Mouse (Mus musculus) urinary bladder, postnatal 36 days (tissue): ENCODE data around the gene Mafk.
A peak's percentile ranks its signal among the peaks of the same experiment; 100 is the strongest.

Source experiments
- DNase-seq, 2 experiments: peaks; one replicate each; pipeline ENCODE4 v3.0.0; 2022; ENCODE audit warnings: low spot score in 2 of 2, mixed read lengths in 1 of 2

The Mafk gene

DNA sequence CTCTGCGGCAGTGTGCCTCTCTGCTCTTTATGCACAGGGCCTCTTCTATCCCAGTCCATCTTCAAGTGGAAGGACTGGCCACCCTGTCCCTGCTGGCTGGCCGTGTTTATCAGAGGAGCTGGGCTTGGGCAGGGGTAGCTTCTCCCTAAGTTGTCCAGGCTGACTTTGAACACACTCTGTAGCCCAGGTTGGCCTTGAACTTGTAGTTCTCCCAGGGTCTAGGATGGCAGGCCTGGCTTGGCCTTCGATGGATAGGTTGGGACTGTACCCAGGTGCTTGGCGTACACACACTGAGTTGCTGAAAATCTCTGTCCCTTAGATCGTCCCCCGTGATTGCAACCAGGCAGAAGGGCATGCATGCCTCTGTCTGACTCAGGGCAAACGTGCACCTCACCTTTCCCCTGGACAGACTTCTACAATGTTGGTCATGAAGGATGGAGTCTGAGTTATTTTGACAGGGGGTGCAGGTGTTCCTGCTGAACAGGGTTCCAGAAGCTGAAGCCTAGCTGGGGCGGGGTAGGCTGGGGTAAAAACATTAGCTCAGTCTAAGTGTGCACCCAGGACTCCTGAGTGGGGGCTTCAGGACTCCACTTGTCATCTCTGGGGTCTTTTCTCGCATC is 4.8 kb downstream of the Mafk start:
- peak; percentile 62 to 69 for DNase-seq

DNA sequence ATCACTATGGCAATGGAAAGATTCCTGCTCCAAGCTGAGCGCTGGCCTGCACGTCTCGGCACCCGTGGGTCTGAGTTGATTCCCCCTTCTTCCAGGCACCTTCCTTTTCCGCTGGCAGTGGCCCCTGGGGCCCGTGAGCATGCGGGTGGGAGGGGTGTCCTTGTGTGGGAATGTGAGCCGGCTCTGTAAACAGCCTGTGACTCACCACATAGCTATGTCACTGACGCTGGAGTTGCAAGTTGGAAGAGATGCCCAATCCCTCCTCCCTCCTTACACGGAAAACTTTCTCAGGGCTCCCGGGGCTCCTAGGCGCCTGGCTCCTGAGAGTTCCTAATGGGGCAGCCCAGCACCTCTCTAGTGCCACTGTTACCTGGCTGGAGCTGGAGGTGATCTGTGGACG is 5.6 kb downstream of the Mafk start:
- DNase-seq = peak; percentile 80 to 90

DNA sequence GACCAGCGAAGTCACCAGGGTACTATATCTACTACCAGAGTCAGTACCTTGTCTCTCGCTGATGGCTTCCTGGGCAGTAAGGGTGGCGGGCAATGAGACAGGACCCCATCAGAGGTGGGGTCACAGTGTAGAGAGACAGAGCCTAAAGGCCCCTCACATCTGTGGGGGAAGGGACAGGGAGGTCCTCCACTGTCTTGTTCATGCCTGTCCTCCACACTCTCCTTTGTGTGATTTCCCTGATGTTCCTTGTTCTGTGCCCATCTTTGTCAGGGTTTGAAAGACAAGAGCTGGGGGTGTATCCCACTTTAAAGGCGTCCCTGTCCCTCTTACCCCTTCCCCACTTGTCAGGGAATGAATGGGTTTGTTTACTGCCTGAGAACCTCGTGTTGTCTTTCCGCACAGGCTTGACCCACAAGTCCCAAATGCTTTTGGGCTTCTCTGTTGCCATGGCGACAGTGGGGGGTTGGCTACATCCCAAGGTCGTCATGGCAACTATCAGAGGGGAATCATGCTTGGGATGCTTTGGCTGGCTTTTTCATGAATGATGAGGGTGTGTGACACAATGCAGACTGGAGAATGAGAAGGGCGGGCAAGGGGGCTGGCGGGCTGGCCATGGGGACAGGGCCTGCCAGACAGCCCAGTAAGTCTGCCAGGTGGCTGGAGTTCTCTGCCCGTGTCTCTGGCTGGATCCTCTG is 6.3 kb downstream of the Mafk start:
- peak in 1 of 2 experiments; percentile 84 for DNase-seq

DNA sequence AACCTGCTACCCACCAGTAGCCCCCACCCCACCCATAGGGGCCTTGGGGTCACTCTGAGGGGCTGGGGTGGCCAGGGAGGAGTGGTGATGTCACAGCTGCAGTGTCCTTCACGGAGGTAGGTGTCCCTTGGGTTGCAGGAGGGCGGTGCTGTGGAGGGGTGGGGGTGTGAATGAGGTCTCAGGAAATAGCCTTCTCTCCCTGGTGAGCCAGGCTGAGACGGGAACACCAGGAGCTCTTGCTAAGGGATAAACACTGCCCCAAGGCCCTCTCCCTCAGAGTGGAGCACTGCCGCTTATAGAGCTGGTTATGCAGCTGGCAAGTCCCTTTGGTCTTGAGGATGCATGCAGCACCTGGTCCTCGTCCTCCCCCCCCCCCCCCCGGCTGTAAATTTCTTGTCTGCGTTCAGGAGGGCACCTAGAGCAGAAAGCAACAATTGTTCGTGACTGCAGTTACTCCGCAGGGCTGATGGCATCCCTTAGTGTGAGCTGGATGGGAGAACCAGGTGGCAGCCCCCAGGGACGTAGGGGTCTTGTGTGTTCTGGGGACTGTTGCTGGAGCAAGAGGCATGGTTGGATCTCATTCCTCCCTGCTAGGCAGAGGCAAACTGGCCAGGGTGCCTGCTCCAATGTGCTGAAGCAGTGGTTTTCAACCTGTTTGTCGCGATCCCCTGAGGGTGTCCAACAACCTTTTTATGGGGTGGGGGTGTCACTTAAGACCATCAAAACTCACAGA is 7.0 kb downstream of the Mafk start:
- DNase-seq = no peak

GRCm38 (mm10) chr5:139799041-139799440 is 7.7 kb downstream of the Mafk start:
- no peak for DNase-seq

- DNase-seq = no peak
Measured at GRCm38 (mm10) chr5:139799801-139800590, 8.7 kb downstream of the Mafk start.

DNA sequence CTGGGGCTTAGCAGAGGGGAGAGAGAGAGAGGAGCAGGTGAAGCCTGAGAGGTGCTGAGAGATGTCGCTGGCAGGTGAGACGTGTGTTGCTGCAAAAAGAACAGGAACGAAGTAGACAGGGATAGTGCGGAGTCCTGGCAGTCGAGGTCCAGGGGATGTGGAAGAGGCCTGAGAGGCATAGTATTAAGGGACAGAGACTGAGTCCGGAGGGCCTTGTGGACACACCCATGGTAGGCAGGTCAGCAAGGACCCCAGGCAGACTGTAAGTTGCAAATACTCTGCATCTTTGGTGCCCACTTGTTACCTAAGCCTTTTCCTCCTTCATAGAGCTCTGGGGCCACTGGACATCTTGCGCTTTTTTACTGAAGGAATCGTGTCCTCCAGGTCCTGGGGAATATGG is 9.9 kb downstream of the Mafk start:
- DNase-seq = no peak

GRCm38 (mm10) chr5:139801880-139802279 is 10.6 kb downstream of the Mafk start:
- DNase-seq = no peak

DNA sequence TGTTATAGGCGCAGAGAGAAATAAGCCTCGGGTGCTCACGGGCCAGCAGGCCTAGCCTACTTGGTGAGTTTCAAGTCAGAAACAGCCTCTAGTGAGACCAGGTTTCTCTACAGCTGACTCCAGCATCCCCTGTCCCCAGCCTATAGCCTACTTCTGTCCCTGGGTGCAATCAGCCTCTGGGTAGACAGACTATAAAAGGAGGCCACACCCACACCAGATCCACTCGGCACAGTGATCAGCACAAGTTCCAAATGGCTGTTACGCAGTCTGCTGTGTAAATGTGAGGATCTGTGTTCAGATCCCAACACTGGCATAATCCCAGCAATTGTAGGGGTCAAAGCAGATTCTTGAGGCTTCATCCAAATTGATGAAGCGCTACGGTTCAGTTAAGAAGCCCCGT is 11.9 kb downstream of the Mafk start:
- no peak for DNase-seq

DNA sequence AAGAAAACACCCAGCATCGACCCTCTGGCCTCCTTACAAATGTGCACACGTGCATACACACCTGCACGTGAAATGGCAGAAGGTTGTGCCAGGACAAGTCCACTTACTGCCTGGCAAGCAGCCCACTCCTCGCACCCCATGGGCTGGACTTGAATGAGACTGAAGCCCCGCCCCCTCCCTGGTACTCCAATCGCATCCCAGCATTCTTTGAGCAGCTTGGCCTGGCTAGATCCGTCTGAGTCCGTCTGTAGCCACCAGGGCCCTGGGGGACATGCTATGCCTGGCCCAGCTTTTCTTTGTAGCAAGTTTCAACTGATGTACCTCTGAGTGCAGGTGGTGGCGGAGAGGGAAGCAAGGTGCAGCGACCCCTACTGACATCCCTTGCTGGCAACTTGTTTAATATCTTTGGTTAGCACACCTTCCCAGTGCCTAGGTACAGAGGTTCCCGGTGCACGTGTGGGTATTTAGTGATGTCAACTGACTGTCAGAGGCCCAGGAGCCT is 12.3 kb downstream of the Mafk start:
- DNase-seq = peak in 1 of 2 experiments; percentile 51

DNA sequence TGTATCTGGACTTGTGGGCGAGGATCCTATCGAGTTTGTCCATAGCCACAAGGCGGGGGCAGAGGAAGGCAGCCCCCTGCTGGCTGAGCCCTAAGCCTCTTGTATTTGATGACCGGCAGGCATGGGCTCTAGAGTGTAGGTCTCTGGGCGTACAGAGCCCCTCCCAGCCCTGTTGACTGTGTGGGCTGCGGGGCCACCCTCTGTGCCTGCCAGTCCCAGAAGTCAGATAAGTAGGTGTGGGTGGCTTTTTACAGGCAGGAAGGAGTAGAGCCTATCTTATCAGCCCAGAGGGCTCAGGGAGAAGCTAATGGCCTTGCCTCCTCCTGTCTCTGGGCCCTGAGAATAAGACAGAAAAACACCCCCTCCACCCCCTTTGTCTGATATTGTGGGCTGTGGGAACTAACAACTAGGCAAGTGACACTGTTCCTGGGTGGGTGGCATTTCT is 12.8 kb downstream of the Mafk start:
- no peak for DNase-seq

DNA sequence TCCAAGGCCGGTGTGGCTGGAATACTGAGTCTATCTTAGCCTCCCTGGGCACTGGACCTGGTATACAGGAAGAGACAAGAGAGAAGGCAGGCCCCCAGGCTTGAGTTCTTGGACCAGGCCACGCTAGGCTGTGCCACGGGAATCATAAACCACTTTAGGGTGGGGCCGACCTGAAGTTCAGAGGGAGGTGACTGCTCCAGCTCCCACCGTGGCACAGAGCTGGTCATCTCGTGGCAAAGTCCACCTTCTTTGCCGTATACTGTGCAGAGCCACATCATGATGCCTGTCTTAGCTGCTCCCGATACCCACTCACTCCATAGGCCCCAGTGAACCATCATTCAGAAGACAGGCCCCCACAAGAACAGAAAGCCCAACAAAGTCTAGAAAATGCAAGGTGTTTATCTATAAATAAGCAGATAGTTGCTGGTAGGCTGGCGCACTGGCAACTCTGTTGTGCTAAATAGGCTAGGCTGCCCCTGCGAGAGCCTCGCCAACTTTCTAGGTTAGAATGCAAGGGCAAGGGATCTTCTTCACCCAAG is 13.3 kb downstream of the Mafk start:
- DNase-seq = no peak

DNA sequence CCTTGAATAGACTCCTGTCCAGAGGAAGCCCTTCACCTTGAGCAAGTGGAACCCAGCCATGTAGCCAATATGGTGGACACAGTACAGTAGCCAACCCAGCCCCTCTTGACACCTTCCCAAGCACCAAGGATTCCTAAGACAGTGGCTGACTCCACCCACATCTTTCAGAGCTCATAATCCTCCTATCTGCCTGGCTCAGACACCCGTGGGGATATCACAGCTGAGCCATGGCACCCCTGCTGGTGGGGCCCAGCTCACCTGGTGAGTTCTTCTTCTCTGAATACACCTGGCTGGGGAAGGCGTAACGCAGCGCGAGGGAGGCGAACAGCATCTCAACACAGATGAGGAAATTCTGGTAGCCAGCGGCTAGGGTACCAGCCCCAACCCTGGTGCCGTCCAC is 14.6 kb downstream of the Mafk start:
- no peak for DNase-seq

GRCm38 (mm10) chr5:139809397-139809796 is 18.1 kb downstream of the Mafk start:
- no peak for DNase-seq

GRCm38 (mm10) chr5:139811677-139812397 is 20.5 kb downstream of the Mafk start:
- no peak for DNase-seq

DNA sequence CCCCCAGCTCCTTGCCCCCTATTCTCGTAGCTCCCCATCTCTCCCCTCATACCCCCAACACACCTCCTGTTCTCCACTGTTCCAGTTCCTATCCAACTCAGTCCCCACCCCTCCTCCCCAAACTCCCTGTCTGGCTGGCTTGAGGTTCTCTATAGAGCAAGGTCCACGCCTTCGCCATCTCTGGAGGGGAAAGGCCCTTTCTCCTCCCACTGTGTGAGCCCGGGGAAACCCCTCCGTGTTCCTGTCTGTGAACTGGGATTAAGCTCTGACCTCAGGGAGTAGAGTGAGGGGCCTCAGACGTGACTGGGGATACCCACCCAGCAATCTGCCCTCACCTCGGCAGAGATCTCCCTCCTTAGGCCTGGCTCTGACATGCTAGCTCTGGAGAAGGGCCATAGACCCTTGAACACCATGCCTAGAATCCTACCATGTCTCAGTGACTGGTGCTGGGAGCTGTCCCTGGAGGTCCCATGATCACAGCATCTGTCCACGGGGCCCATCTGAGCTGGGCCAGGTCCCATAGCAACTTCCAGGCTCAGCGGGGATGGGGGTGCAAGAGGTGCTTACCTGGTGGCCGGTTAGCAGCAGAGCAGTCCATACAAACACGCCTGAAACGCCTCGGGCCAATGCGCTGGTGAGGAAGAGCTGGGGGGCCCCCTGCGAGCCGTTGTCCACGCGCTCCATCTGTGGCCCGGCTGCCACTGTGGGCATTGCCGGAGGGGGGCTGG is 21.2 kb downstream of the Mafk start:
- DNase-seq = no peak

DNA sequence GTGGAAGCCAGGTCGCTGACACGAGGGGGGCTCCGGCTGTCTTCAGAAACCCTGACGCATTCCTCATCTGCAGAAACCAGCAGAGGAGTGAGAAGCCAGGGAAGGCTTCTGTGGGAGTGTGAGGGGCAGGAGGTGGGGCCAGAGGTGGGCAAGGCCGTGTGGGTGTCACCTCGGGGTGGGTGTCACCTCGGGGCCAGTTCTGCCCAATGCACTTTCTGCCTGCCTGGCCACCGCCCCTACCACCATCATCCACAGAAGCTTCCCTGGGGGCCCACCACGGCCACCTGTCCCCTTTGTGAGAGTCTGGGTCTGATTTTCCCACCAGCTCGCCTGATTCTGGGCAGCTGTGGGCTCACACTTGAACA is 21.8 kb downstream of the Mafk start:
- no peak for DNase-seq

DNA sequence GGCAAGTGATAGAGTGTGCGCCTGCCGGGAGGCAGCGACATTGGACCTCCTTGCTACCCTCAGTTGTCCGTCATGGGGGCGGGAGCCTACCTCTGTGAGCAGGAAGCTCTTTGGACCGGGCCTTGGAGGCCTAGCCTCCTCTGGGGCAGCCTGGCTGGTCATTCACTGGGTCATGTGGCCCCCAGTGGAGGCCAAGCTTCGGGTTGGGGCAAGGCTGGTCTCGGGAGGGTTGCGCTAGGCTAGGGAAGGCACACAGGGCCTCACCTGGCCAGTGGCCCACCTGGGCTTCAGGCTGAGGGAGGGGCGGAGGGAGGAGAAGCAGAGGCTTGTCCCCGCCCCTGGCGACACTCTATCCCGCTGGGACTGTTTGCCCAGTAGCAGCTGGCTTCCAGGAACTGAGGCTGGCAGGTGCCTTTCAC is 22.7 kb downstream of the Mafk start:
- peak in 1 of 2 experiments; percentile 60 for DNase-seq

GRCm38 (mm10) chr5:139815964-139816363 is 24.7 kb downstream of the Mafk start:
- no peak for DNase-seq

DNA sequence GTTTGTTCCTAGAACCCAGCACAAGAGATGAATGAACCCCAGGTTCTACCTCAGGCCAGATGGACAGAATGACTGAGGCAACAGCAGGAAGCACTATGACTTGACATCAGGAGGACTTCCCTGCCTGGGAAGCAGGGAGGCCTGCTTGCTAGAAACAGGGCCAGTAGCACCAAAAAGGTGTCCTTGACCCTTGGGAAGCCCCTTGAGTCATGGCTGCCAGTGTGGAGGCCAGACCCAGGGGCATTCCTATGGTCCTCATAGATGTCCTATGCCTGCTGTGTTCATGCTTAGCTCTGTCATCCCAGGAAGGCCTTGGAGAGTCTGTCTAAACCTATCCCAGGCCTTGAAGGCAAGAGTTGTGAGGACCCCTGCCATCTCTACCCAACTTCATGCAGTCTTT is 25.1 kb downstream of the Mafk start:
- no peak for DNase-seq
